Mouse (Mus musculus) C2C12 (cell line): ENCODE measurements around the gene Galnt7.

ENCODE experiments used
- CEBPB ChIP-seq: IDR thresholded peaks from one replicate; pipeline ENCODE4 v1.6.1; 2011; ENCODE audit warnings: low read depth, mild to moderate bottlenecking, control low read depth, moderate library complexity
- CTCF ChIP-seq: IDR thresholded peaks from one replicate; pipeline ENCODE4 v1.5.1; 2011; ENCODE audit not compliant: control insufficient read depth, insufficient read depth, insufficient read length
- MAX ChIP-seq: IDR thresholded peaks from one replicate; pipeline ENCODE4 v1.6.1; 2011; ENCODE audit warnings: mild to moderate bottlenecking, control low read depth
- MYOD1 ChIP-seq: IDR thresholded peaks from one replicate; pipeline ENCODE4 v1.6.1; 2011; ENCODE audit warnings: low read depth; ENCODE audit not compliant: control insufficient read depth, insufficient read length
- MYOG ChIP-seq: IDR thresholded peaks from one replicate; pipeline ENCODE4 v1.6.1; 2011; ENCODE audit not compliant: control insufficient read depth, insufficient read length; ENCODE audit errors: extremely low read depth
- USF1 ChIP-seq: IDR thresholded peaks from one replicate; pipeline ENCODE4 v1.6.1; 2011; ENCODE audit warnings: low read depth, mild to moderate bottlenecking, control low read depth, moderate library complexity

DNA sequence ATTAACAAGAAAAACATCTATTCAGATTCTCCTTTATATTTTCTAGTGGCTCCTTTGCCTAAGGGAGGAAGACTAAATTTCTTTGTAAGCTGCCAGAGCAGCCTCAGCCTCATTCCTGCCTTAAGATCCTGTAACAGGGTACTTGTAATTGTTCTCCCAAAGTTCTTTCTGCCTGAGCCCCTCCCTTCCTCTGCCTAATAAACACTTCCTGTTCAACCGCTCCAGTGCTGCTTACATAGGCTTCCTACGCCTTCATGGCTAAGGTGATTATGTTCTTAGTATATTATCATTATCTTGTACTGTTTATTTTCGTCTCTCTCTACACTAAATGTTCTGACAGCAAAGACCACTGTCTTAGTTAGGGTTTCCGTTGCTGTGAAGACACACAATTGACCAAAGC, 144.2 kb downstream of the Galnt7 start:
- no peak for TF ChIP-seq CTCF
- TF ChIP-seq MYOD1 = no peak
- no peak for TF ChIP-seq CEBPB
- TF ChIP-seq MYOG = no peak
- TF ChIP-seq USF1 = no peak
- no peak for TF ChIP-seq MAX
